Comparison of ENCODE assay signal across 8 mouse cellular contexts in genomic region chr5:114130698-114131520, GRCm38 (mm10). TPM values are rescaled to one million over a fixed set of nuclear protein-coding genes. Genes with fewer than 3 reads are reported as not detected.
DNase-seq lines count a peak whose midpoint lies in the region; ATAC-seq lines count a peak whose summit lies in the region.

No protein-coding gene starts in this region.

- H3K27ac ChIP-seq in intestine, embryonic 15.5 days, result peak overlapping the region; percentile 84

- H3K4me3 ChIP-seq in intestine, embryonic 15.5 days (replicated peaks), result peak overlapping the region; percentile 74

- under 1% methylated on average over 86 of the region's 87 CpGs for WGBS in intestine, embryonic 15.5 days

- no peaks in the 10 kb centered on the region for H3K27me3 ChIP-seq in intestine, embryonic 15.5 days (replicated peaks)

- no peaks in the 10 kb centered on the region for H3K9me3 ChIP-seq in intestine, embryonic 15.5 days

- peak overlapping the region; percentile 97 for H3K4me2 ChIP-seq in intestine, embryonic 15.5 days (replicated peaks)

- H3K36me3 ChIP-seq in intestine, embryonic 15.5 days, result no peaks in the 10 kb centered on the region

- ATAC-seq in intestine, embryonic 15.5 days, result peak; percentile 98
- peak; percentile 74 for ATAC-seq in megakaryocyte-erythroid progenitor cell, adult 5-6 weeks (replicated peaks; ENCODE audit: low FRiP score, low TSS enrichment, poor library complexity, severe bottlenecking)

- intact Hi-C loops in left cerebral cortex, postnatal 14 days (cut with DNase I), result no loop called here

- peak; percentile 96 for DNase-seq in adrenal gland, adult 2 months
- DNase-seq in embryo, embryonic 11 days, result peak; percentile 96
- DNase-seq in gastrocnemius, postnatal 25 days, result peak; percentile 92
- peak; percentile 93 to 95 for DNase-seq in left cerebral cortex, postnatal 14 days (ENCODE audit: low spot score in 2 of 2)
- DNase-seq in right cerebral cortex, postnatal 14 days, result peak; percentile 94
- DNase-seq in urinary bladder, postnatal 25 days (ENCODE audit: low spot score), result peak; percentile 90

- H3K4me1 ChIP-seq in intestine, embryonic 15.5 days (replicated peaks), result peaks cover 37% of the 10 kb centered on the region

- peak overlapping the region; percentile 63 for H3K9ac ChIP-seq in intestine, embryonic 15.5 days

RNA-seq across cellular contexts. Expression of gene Ung, which starts 0.7 kb away (rescaled TPM):
- 1 to 10 TPM; 4.7 to 5.7 TPM for total RNA-seq in adrenal gland, adult 2 months (2021)
- polyA plus RNA-seq in adrenal gland, adult 2 months (2012; rRNA removed), result 4.3 and 4.9 TPM in 2 replicates
- 10 to 100 TPM; 10.5 TPM for total RNA-seq in gastrocnemius, postnatal 25 days (2021)
- polyA plus RNA-seq in intestine, embryonic 15.5 days (2015; fragmentation: Nextera tagmentation; extraction: Ambion mirVana), result 45.0 and 45.1 TPM in 2 replicates
- 1 to 10 TPM; 4.9 to 5.5 TPM for total RNA-seq in left cerebral cortex, postnatal 14 days (2021)
- total RNA-seq in megakaryocyte-erythroid progenitor cell, adult 5-6 weeks (2014; fragmentation: Nextera tagmentation), result 31.8 and 32.9 TPM in 2 replicates
- 26.4 and 28.8 TPM in 2 replicates for total RNA-seq in megakaryocyte-erythroid progenitor cell, adult 5-6 weeks (2017)

RNA-seq across cellular contexts. Expression of gene Alkbh2, which starts 2.9 kb away (rescaled TPM):
- 1 to 10 TPM; 6.0 to 9.3 TPM for total RNA-seq in adrenal gland, adult 2 months (2021)
- 10.1 and 15.2 TPM in 2 replicates for polyA plus RNA-seq in adrenal gland, adult 2 months (2012; rRNA removed)
- total RNA-seq in gastrocnemius, postnatal 25 days (2021), result 1 to 10 TPM; 1.2 to 1.4 TPM
- polyA plus RNA-seq in intestine, embryonic 15.5 days (2015; fragmentation: Nextera tagmentation; extraction: Ambion mirVana), result 11.6 and 12.0 TPM in 2 replicates
- total RNA-seq in left cerebral cortex, postnatal 14 days (2021), result 1 to 10 TPM; 5.5 to 5.8 TPM
- 11.5 and 13.4 TPM in 2 replicates for total RNA-seq in megakaryocyte-erythroid progenitor cell, adult 5-6 weeks (2014; fragmentation: Nextera tagmentation)
- 2.1 and 9.6 TPM in 2 replicates for total RNA-seq in megakaryocyte-erythroid progenitor cell, adult 5-6 weeks (2017)

RNA-seq across cellular contexts. Expression of gene Acacb, which starts 15.4 kb away (rescaled TPM):
- total RNA-seq in adrenal gland, adult 2 months (2021), result 100 to 1,000 TPM; 119 to 132 TPM
- 81.3 and 102 TPM in 2 replicates for polyA plus RNA-seq in adrenal gland, adult 2 months (2012; rRNA removed)
- total RNA-seq in gastrocnemius, postnatal 25 days (2021), result 100 to 1,000 TPM; 120 to 133 TPM
- 1.4 and 1.7 TPM in 2 replicates for polyA plus RNA-seq in intestine, embryonic 15.5 days (2015; fragmentation: Nextera tagmentation; extraction: Ambion mirVana)
- total RNA-seq in left cerebral cortex, postnatal 14 days (2021), result 1 to 10 TPM; 3.8 to 4.7 TPM
- 2.2 and 3.8 TPM in 2 replicates for total RNA-seq in megakaryocyte-erythroid progenitor cell, adult 5-6 weeks (2014; fragmentation: Nextera tagmentation)
- 0.27 and 0.28 TPM in 2 replicates for total RNA-seq in megakaryocyte-erythroid progenitor cell, adult 5-6 weeks (2017)

RNA-seq across cellular contexts. Expression of gene Svop, which starts 39.5 kb away (rescaled TPM):
- total RNA-seq in adrenal gland, adult 2 months (2021), result 1 to 10 TPM; 1.6 to 4.0 TPM
- 1.5 and 1.9 TPM in 2 replicates for polyA plus RNA-seq in adrenal gland, adult 2 months (2012; rRNA removed)
- total RNA-seq in gastrocnemius, postnatal 25 days (2021), result not detected
- 2.1 and 2.5 TPM in 2 replicates for polyA plus RNA-seq in intestine, embryonic 15.5 days (2015; fragmentation: Nextera tagmentation; extraction: Ambion mirVana)
- 100 to 1,000 TPM; 191 to 211 TPM for total RNA-seq in left cerebral cortex, postnatal 14 days (2021)
- not detected in 2 replicates for total RNA-seq in megakaryocyte-erythroid progenitor cell, adult 5-6 weeks (2014; fragmentation: Nextera tagmentation)
- not detected in 2 replicates for total RNA-seq in megakaryocyte-erythroid progenitor cell, adult 5-6 weeks (2017)

Comparison
In these comparisons a context has a peak if more than half of its experiments do, and no peak if none do; other contexts are left out.
1. Peak in every context shown above with its lines: DNase-seq, ATAC-seq, H3K4me3 ChIP-seq and H3K27ac ChIP-seq.
2. RNA of gene Acacb, which starts 15.4 kb away (total RNA-seq): 120 to 133 TPM in gastrocnemius, postnatal 25 days and 119 to 132 TPM in adrenal gland, adult 2 months; 3.8 to 4.7 TPM in left cerebral cortex, postnatal 14 days and 0.27 to 3.8 TPM in megakaryocyte-erythroid progenitor cell, adult 5-6 weeks; every median in the first group is over 10 times any median in the second.